Mouse (Mus musculus): ENCODE results near the gene Ppia.
"Not testable (repeated sequence)": the region's sequence is repeated elsewhere in the genome, so short reads cannot be mapped to it uniquely, and the experiment has no call there.

DNA sequence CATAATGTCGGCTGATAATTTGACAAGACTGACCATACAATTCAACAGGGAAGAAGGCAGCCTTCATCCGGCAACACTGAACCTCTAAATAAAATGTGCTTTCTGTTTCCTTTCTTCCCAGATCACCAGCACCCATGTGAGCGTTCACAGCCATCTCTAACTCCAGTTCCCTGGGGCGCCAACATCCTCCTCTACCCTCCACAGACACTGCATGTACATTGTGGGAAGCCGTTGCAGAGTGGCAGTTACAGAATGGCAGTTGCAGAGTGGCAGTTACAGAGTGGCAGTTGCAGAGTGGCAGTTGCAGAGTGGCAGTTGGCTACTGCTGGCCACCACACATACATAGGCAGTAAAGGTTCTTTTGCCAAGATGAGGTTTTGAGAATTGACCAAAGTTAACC lies 32.9 kb downstream of the Ppia start:
- not testable (repeated sequence) for TF ChIP-seq CTCF (IDR thresholded peaks at IDR 0.05; ENCODE audit: control insufficient read depth, insufficient read depth, insufficient replicate concordance, low read depth, low read length); POLR2A (IDR thresholded peaks at IDR 0.05; ENCODE audit: control insufficient read depth, low read depth, low read length)

Measured in testis, adult 2 months (tissue).